Mouse (Mus musculus) urinary bladder, postnatal 25 days (tissue): ENCODE data around the gene 4930402H24Rik.
"Not testable (repeated sequence)": the region's sequence is repeated elsewhere in the genome, so short reads cannot be mapped to it uniquely, and the experiment has no call there.

Experiments
- DNase-seq: peaks from one replicate; pipeline ENCODE4 v3.0.0; 2022; ENCODE audit warnings: low spot score

The 4930402H24Rik gene

GRCm38 (mm10) chr2:130852964-130853363 lies 53.2 kb downstream of the 4930402H24Rik start:
- DNase-seq = no peak

- no peak for DNase-seq
Observed at GRCm38 (mm10) chr2:130851363-130852246, 54.6 kb downstream of the 4930402H24Rik start.

- DNase-seq = no peak
Observed at GRCm38 (mm10) chr2:130849688-130850087, 56.5 kb downstream of the 4930402H24Rik start.

GRCm38 (mm10) chr2:130848313-130848712 lies 57.9 kb downstream of the 4930402H24Rik start:
- DNase-seq = no peak

DNA sequence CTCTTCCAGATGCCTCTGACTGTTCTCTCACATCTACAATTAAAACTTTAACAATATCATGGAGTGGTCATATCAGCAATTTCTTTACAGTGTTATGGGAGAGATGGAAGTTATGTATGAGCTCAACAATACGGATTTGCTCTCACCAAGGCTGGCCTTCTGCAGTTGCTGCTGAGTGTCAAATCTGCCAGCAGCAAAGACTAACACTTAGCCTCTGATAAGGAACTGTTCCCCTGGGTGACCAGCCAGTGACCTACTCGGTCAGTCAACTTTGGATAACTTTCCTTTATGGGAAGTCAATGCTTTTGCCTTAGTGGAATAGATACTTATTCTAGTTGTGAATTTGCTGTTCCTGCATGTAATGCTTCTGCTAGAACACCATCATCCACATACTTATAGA lies 62.6 kb downstream of the 4930402H24Rik start:
- DNase-seq = no peak

DNA sequence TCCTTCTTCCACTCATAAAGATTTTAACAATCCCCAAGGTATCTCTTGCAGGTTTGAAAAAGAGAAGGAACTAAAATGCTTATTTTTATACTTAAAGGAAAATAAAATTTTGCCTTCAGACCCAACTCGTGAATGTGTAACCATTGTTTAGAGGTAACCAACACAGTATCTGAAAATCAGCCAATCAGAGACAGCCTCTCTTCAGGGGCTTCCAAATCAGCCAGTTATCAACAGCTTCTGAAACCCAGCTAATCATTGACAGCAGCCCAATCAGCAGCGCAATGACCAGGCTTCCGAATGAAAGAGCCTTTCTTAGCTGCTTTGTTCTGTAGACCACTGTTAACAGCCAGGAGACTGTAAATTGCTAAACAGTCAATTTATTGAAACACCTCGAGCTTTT lies 65.4 kb downstream of the 4930402H24Rik start:
- no peak for DNase-seq

DNA sequence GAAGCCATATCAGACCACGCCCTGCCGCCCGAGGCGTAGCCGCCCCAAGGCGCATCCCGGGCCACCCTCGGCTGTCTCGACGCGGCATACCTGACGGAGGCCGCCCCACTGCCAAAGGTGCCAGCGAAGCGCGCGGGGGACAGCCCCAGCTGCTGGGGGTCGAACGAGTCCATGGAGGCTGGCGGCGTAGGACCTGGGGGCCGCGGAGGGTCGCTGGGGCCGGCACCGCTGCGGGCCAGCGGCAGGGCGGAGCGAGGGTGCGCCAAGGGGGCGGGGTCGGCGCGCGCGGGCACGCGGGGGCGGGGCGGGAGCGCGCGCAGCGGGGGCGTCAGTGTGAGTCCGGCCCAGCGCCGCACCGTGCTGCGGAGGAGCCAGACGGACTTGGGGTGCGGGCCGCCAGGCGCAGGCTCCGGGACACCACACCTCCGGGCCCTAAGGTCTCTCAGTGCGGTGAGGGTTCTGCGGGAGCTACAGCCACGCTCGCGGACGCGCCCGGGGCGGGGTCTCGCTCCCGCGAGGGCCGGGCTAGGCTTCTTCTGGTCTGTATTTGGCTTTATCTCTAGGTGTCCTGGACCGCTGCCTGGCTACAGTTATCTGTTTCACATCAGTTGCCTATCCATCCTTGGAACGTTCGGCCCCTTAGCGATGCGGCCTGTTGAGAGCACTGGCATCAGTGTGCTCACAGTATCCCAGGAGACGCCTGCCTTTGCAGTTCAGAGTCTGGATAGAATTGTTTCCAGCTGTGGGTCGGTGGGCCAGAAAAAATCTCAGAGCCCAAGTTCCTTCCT lies 66.1 kb downstream of the 4930402H24Rik start:
- peak; percentile 75 for DNase-seq

GRCm38 (mm10) chr2:130839528-130839873 lies 66.7 kb downstream of the 4930402H24Rik start:
- no peak for DNase-seq

DNA sequence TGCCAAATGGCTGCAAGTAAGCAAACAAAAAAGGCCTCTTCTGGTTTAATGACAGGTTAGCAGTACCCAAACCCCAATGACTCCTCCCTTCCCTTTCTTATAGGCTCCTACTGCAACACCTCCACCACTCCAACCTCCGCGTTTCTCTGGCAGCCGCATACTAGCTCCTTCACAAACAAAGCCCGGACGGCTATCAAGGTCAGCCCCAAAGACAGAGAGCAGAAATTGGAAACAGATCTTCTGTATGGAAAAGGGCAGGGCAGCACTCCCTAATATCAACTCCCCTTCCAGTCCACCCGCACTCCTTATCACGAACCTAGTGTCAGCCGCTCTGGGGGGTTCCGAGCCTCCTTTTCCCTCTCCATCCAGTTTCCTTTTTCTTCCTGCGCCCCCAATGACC lies 67.1 kb downstream of the 4930402H24Rik start:
- no peak for DNase-seq

GRCm38 (mm10) chr2:130838131-130838530 lies 68.1 kb downstream of the 4930402H24Rik start:
- no peak for DNase-seq

- no peak for DNase-seq
Observed at GRCm38 (mm10) chr2:130833699-130834098, 72.5 kb downstream of the 4930402H24Rik start.

DNA sequence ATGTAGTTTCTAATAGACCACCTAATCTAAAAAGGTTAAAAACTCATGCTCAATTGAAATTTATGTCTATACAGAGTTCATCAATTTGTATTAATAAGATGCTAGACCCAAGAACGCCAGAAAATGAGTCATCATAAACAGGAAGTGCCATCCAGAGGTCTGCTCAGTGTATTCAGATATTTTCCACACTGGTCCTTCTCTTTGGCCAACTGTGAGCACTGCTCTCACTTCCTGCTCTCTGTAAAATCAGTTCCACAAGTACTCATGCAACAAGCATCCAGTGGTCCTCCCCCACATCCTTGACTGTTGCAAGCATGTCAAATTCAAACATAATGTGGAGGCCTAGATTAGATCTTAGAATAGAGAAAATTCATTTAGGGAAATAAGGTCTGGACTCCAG lies 73.6 kb downstream of the 4930402H24Rik start:
- no peak for DNase-seq

- DNase-seq = no peak
Observed at GRCm38 (mm10) chr2:130832012-130832411, 74.2 kb downstream of the 4930402H24Rik start.

GRCm38 (mm10) chr2:130830236-130830635 lies 76.0 kb downstream of the 4930402H24Rik start:
- DNase-seq = no peak

- no peak for DNase-seq
Observed at GRCm38 (mm10) chr2:130829496-130829895, 76.7 kb downstream of the 4930402H24Rik start.

DNA sequence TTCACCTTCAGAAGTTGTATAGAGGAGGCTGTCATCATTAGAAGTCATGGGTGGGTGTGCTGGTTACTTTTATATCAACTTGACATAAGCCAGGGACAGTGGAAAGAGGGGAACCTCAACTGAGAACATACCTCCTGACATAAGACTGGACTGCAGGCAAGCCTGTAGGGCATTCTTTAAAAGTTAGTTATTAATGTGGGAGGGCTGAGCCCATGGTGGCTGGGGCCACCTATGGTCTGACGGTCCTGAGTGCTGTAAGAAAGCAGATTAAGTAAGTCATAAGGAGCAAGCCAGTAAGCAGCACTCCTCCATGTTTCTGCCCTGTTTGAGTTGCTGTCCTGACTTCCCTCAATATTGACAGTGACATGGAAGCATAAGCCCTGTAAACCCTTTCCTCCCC lies 77.5 kb downstream of the 4930402H24Rik start:
- DNase-seq = no peak

DNA sequence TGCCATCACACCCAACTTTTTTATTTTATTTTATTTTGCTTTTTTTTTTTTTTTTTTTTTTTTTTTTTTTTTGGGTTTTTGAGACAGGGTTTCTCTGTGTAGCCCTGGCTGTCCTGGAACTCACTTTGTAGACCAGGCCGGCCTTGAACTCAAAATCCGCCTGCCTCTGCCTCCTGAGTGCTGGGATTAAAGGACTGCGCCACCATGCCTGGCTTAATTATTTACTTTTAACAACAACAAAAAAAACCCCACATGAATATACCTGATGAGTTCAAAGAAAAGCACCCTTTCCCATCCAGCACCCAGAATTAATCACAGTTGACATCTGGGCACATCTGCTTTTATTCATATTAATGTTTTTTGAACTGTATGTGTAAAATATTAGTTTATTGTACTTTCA lies 78.1 kb downstream of the 4930402H24Rik start:
- not testable (repeated sequence) for DNase-seq

DNA sequence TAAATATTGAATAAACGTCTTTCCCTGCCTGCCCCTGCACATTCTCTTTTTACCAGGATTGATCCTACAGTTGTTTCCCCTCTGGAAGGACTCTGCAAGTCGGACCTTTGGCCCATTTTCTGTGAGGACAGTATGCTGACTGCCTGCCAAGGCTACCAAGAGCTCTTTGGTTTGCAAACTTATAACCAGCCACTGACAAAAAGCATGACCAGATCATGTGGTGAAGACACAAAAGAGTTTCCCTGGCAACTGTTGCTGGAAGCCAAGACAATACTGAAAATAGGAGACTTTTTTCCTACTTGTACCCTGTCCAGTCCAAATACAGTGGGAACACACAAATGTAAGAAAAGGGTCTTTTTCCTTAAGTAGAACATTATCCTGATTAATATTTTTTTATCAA lies 78.8 kb downstream of the 4930402H24Rik start:
- no peak for DNase-seq

GRCm38 (mm10) chr2:130818838-130819647 lies 87.2 kb downstream of the 4930402H24Rik start:
- no peak for DNase-seq

- no peak for DNase-seq
Observed at GRCm38 (mm10) chr2:130817865-130818264, 88.3 kb downstream of the 4930402H24Rik start.

DNA sequence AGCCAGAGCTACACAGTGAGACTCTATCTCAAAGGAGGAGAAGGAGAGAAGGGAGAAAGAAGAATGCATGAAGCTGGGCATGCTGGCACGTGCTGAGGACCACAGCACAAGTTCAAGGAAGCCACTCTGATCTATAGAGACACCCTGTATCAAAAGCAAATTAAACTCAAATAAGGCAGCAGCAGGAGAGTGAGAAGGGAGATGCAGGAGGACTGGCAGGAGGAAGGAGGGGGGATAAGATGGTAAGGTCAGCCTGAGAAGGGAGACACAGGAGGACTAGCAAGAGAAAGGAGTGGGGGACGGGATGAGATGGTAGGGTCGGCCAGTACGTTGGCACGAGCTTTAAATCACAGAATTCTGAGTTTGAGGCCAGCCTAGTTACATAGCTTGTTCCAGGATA lies 90.0 kb downstream of the 4930402H24Rik start:
- no peak for DNase-seq

DNA sequence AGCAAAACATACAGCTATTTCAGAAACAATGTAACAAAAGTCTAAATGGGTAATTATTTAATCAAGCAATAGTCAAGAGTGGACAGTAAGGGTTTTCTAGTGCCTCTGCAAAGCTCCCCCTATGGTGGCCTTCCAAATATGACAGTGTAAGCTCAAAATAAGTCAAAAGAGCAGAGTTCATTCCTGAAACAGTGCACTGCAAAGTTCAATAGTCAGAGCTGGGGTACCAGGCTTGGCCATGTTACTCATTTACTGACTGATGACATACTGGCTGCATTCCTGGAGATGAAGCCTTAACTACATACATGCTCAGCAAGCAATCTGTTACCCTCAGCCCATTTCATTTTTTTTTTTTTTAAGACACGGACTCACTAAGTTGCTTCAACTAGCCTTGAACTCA lies 91.7 kb downstream of the 4930402H24Rik start:
- no peak for DNase-seq
